Mouse (Mus musculus): ENCODE results near the gene Hist2h3c2.
"Not testable (repeated sequence)": the region's sequence is repeated elsewhere in the genome, so short reads cannot be mapped to it uniquely, and the experiment has no call there.

The Hist2h3c2 gene

GRCm38 (mm10) chr3:96260220-96260619 is 21.3 kb upstream of the Hist2h3c2 start:
- DNase-seq = no peak

GRCm38 (mm10) chr3:96257190-96257589 is 18.3 kb upstream of the Hist2h3c2 start:
- DNase-seq = no peak

- no peak for DNase-seq
Measured at GRCm38 (mm10) chr3:96255926-96256593, 17.1 kb upstream of the Hist2h3c2 start.

- DNase-seq = peak; percentile 76 to 80
Measured at GRCm38 (mm10) chr3:96254683-96255355, 15.9 kb upstream of the Hist2h3c2 start.

- DNase-seq = no peak
Measured at GRCm38 (mm10) chr3:96251787-96252186, 12.9 kb upstream of the Hist2h3c2 start.

- no peak for DNase-seq
Measured at GRCm38 (mm10) chr3:96250890-96251289, 12.0 kb upstream of the Hist2h3c2 start.

GRCm38 (mm10) chr3:96249034-96249345 is 10.1 kb upstream of the Hist2h3c2 start:
- DNase-seq = no peak

- no peak for DNase-seq
Measured at GRCm38 (mm10) chr3:96248141-96249033, 9.5 kb upstream of the Hist2h3c2 start.

GRCm38 (mm10) chr3:96247356-96248140 is 8.6 kb upstream of the Hist2h3c2 start:
- no peak for DNase-seq

- DNase-seq = not testable (repeated sequence)
Measured at GRCm38 (mm10) chr3:96246427-96246856, 7.5 kb upstream of the Hist2h3c2 start, which contains the start of gene Hist2h3c1. Gene Hist2h3c1 (plus strand): TSS chr3:96246685.

- not testable (repeated sequence) for DNase-seq
Measured at GRCm38 (mm10) chr3:96246018-96246417, 7.1 kb upstream of the Hist2h3c2 start.

GRCm38 (mm10) chr3:96245003-96245886 is 6.3 kb upstream of the Hist2h3c2 start, which contains the start of gene Hist2h2aa1:
Gene Hist2h2aa1 (plus strand): TSS chr3:96245497.
- DNase-seq = peak; percentile 90

GRCm38 (mm10) chr3:96243921-96244572 is 5.1 kb upstream of the Hist2h3c2 start:
- no peak for DNase-seq

- DNase-seq = no peak
Measured at GRCm38 (mm10) chr3:96240799-96241197, 1.9 kb upstream of the Hist2h3c2 start.

- peak; percentile 96 to 97 for DNase-seq
Measured at GRCm38 (mm10) chr3:96239949-96240798, 1.2 kb upstream of the Hist2h3c2 start, which contains the start of gene Hist2h2aa2. Gene Hist2h2aa2 (minus strand): TSS chr3:96240276.

GRCm38 (mm10) chr3:96237904-96238511 is 919 bp downstream of the Hist2h3c2 start:
- DNase-seq = no peak

GRCm38 (mm10) chr3:96237335-96237903 is 1.5 kb downstream of the Hist2h3c2 start:
- no peak for DNase-seq

GRCm38 (mm10) chr3:96236834-96237334 is 2.0 kb downstream of the Hist2h3c2 start:
- no peak for DNase-seq

GRCm38 (mm10) chr3:96235836-96236235 is 3.1 kb downstream of the Hist2h3c2 start:
- no peak for DNase-seq
